Mouse (Mus musculus) left cerebral cortex, postnatal 10 days (tissue): ENCODE results near the gene Gm5136. TPM values are rescaled to one million over a fixed set of nuclear protein-coding genes. Genes with fewer than 3 reads are reported as not detected.

Experiments
- DNase-seq, 2 experiments: peaks; one replicate each; pipeline ENCODE4 v3.0.0; 2021 to 2022; ENCODE audit warnings: low spot score in 2 of 2, mixed read lengths in 1 of 2; ENCODE audit errors: extremely low spot score in 1 of 2
- intact Hi-C: fragments of 180-260 bp; cut with DNase I; formaldehyde crosslinking; loops from one replicate; pipeline ENCODE4 v1.15.1; 2025
- total RNA-seq, 2 experiments: library from RNA; stranded (reverse); gene quantifications; 2 replicates each; pipeline ENCODE4 v1.2.3; 2021

Gm5136 gene
- total RNA-seq, 2 experiments from 2014 or later: 2.8 to 3.1 TPM

DNA sequence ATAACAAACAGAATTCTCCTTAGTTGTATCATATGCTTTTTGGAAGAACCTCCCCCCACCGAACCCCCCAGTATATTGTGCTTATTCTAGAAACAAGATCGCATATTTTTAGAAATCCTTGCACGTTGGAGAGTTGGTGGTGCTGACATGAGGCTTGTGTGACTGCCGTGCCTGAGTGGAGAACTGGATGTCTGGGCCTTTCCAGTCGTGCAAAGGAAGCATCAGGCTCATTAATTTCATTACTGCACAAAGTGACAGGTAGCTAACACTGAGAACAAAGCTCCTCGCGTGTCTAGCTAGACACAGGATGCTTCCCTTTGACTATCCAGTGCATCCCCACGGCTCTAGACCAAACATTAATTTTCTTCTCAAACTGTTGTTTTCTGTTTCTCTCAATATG is 47.1 kb downstream of the Gm5136 start:
- intact Hi-C loops: no loop called here
- no peak for DNase-seq

DNA sequence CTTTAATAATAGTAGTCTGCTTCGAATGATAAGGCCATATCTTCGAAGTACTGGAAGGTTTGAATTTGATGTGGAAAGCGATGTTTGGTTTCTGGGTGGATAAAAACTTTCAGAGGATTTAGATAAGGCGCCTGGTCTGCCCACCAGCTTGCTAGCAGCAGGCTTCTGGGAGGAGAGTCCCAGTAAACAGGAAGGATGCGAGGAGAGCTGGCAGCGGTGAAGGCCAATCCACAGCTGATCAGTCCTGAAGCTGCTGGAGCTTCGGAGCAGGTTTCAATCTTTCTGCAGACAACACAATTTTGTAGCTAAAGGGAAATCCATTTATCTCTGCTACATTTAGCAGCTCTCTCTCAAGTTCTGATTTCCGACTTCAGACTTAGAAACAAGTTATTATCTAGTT is 47.9 kb downstream of the Gm5136 start:
- intact Hi-C loops: no loop called here
- no peak for DNase-seq

DNA sequence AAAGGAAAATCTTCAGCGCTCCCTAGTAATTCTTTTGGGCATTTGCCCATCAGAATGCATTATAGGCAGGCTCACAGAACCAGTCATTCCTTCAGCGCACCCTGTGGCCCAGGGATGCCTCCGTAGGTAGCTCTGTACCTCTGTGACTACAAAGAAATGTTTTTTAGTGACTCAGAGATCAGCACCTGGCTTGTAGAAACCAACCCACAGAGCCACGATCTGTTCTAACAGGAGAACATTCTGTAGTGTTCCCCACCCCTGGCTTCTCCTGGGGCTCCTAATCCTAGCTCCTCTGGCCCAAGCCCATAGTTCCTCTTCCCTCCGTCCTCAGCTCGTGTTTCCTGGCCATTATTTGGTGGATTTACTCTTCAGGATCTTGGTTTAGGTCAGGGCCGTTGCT is 50.8 kb downstream of the Gm5136 start:
- no peak for DNase-seq
- intact Hi-C loops: no loop called here
